Mouse (Mus musculus) liver, adult (tissue): ENCODE results near the gene Fastkd5.

Source experiments
- GATA4 ChIP-seq: IDR thresholded peaks from 2 replicates; pipeline ENCODE4 v1.6.1; 2014; ENCODE audit warnings: mild to moderate bottlenecking, low read length; ENCODE audit not compliant: insufficient replicate concordance

The Fastkd5 gene

DNA sequence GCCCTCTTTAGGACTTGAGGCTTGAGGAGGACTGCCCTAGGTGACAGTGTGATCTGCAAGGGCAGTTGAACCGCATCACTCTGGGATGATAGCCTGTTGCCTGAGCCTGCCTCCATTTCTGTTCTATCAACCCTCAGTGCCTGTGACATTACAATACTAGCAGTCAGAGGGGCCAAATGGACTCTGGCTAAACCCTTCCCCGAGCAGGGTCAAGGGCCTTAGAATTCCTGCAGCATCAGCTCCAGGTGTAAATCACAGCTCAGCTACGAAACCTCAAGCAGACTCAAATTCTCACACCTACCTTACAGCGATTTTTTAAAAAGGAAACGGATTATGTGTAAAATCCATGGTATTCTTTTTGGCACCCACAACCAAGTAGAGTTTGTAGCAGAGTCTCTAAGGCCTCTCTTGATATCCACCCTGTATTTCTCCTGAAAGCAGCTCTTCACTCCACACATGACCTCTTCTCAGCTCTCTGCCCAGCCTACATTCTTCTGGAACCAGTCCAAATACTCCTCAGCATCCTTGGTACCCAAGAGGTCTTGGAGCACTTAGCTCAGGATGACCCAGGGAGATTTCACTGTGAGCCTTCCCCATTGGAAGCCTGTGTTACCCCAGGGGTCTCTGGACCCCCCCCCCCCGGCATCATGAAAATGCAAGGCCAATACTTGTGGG, 11.7 kb upstream of the Fastkd5 start:
- TF ChIP-seq GATA4, result no peak

DNA sequence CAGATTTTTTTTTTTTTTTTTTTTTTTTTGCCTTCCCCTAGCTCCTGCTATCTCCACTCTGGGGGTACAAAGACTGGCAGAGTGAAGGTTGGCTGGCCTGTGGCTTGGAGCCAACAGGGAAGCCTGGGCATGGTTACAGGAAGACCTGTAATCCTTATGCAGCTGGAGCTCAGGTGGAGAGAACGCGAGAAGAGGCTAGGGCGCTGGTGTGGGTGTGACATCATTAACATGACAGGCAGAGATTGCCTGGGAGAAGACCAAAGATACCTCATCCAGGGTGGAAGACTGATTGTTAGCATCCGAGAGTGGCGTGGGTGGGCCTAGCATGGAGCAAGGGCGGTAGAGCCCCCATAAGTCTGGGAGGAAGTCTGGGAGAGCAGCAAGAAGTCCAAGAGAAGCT, 9.4 kb upstream of the Fastkd5 start:
- TF ChIP-seq GATA4, result no peak

DNA sequence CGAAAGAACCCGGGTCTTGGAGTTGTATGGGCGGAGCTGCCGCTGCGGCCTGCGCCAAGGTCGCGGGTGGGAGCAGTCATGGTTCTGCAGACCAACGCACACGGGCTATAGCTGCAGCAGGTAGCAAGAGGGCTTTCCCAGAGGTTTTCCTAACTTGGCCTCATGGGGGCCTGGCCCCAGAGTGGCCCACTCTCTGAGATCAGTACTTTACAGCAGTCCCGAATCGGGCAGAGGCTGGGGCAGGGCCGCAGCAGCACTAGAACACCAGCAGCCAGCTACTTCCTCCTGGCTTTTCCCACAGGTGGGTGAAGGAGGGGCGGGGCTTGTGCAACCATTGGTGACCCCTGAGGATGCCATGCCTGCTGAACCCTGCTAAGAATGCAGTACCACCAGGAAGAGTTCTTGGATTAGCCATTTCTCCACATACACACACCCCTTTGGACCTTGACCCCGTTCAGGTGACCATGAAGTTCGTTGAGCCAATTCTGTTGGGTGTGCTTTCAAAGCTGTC, 8.3 kb upstream of the Fastkd5 start:
- TF ChIP-seq GATA4, result no peak

DNA sequence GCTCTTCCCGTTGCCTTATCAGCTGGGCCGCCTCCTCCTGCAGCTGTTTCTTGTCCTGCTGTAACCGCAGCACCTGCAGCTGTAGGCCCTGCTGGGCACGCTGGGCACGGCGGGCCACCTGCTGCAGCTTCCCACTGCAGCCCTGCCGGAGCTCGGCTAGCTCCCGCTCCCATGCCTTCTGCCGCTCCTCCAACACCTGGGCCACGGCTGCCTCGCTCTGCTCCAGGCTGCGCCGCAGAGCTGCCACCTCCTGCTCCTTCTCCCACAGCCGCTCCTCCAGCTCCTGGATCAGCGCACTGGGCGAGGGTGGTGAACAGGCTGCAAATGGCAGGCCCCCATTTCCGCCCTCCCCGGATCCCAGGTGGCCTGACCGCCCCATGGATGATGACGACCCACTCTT, 6.0 kb upstream of the Fastkd5 start:
- no peak for TF ChIP-seq GATA4

DNA sequence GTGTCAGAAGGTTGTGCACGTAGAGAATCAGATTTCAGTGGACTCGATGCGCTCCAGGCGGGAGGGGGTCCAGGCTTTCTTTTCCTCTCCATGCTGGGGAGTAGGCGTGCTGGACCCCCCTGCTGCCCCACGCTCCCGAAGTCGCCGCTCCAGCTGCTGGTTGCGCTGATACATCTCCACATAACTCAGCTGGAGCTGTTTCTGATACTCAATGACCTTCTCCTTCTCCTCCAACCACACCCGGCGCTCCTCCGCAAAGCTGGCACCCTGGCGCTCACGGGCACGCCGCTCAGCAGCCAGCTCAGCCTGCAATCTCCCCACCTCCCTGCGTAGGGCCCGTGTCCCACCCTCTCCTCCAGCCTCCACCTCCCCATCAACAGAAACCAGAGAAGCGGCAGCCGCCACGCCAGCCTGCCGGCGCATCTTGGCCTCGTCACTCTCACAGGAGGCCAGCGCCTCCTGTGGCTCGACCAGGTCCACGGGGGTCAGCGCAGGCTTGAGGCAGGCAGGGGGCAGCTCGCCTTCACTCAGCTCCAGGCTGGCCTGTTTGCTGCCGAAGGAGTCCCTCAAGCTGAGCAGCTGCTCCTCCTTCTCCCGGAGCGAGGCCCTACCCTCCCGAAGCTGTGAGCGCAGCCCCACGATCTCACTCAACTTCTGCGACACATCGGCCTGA, 5.0 kb upstream of the Fastkd5 start:
- TF ChIP-seq GATA4, result no peak

DNA sequence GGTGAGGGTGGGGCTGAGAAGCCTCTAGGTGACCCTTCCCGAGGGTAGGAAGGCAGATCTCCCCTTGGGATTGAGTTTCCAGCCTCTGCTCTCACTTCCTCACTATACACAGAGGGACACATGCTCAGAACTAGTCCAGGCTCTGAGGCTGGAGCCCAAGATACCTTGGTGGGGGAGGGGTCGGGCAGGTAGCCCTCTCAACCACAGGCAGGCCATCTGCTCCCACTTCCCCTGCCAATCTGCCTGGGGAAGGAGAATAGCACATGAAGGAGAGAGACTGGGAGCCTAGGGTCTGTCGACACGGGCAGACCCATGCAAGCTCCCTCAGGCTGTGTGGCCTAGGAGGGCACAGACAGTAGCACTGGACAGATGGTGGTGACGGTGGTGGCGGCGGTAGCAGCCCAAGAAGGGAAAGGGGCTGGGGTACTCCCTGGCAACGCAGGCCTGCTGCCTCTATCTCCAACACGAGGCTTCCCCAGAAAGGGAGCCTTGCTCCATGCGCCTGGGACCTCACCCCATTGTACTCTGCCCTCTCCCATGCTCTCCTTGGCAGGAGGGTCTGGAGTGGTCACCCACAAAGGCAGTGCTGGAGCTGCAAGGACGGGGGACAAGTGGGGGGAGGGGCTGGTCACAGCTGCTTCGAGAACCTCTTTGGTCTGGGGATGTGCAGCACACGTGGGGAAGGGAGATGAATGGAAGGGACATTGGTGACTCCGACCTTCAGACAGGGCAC, 4.3 kb upstream of the Fastkd5 start:
- TF ChIP-seq GATA4, result no peak

DNA sequence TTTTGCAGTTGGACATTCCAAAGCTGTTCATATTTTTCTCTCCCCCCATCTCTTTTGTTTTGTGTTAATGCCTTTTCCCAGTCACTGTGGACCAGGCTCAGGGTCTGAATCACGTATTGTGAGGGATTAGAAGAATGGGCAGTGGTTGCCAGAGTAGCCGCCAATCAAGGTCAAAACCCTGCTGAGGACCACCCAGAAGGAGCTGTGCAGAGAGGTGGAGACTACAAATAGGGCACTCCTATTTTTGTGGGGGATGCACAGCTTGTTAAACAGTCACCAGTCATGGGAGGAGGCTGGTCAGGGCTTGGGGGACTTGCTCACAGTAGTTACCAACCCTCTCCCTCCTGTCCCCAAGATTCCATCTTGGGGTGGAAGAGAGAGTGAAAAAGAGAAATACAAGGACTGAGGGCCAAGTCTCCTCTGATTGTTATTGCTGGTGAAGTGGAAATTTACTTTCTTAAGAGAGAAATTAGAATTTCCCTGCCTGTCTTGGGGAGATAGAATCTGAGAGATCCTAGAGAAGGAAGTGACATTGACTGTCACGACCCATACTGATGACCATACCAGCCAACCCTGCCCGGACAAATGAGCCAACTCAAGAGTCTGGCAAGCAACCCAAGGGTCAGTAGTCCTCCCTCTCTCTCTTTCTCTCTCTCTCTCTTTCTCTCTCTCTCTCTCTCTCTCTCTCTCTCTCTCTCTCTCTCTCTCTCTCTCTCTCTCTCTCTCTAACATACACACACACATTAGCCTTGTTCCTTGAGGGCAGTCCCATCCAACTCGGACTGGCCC, 3.3 kb upstream of the Fastkd5 start:
- no peak for TF ChIP-seq GATA4

DNA sequence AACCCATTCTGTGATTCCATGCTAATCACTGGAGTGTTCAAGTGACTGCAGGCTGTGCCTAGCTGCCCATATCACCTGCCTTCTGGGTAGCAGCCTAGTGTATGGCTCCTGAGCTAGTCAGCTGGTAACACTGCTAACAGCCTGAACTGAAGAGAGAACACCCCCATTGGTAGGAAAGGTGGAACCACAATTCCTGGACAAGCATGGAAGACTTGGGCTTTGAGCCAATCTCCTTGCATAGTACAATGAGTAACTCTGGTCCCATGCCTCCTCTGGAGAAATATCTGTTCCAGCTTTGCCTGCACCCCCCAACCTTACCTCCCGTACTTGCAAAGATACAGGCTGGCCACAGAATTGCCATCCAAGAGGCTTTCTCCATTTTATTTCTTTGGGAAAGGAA, 2.6 kb upstream of the Fastkd5 start:
- TF ChIP-seq GATA4, result no peak

DNA sequence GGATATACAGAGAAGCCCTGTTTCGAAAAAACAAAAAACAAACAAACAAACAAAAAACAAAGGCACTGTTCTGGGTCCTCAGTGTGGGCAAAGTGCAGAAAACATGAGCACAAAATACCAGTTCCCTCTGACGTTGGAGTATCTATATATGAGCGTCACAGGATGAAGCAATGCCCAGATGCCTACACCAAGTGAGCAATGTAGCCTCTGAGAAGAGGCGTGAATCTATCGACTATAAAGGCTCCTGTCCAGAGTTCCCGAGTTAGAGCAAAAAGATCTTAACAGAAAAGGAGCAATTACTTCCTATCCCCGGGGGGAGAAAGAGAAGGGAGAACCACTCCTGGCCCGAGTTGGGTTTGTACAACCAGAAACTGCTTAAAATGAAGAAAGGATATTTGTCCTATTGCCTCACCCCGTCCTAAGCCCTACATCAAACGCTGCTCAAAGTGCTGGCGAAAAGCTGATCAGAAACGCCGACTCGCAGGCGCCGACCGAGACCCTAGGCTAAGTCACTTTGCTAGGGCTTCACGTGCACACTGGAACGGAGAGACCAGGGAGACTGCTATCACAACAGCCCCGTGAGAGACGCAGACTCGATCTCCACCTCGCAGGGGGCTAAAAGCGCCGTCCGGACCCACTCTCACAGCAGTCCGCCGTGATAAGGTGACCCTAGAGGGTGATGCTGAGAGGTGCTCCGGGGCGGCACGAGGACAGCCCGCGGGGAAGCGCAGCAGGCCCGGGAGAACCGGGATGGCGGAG, 568 bp downstream of the Fastkd5 start:
- TF ChIP-seq GATA4, result no peak

DNA sequence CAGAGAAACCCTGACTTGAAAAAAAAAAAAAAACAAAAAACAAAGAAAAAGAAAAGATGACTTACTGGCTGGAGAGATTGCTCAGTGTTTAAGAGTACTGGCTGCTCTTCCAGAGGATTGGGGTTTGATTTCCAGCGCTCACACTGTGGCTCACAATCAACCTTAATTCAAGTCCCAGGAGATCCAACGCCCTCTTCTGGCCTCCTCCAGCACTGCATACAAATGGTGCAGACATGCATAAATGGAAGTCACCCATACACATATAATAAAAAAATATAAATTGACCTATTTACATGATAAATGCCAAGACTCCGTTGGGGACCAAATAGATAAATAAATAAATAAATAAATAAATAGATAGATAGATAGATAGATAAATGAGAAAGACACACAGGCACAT, 1.4 kb downstream of the Fastkd5 start:
- TF ChIP-seq GATA4, result no peak

DNA sequence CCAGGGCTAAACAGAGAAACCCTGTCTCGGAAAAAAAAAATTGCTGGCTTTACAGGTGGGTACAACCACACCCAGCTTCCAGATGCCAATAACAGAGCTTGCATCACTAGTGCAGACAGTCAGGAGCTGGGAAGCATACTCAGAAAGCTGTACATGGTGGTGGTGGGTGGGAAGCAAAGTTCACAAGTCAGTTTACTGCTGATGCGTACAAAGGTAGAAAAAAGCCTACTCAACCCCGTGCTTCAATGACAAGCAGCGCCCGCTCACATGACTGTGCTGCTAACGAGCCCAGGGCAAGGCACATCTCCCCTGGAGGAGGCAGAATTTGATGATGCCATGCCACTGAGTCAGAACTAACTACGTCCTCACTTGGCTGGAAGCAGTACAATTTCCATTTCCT, 10.9 kb downstream of the Fastkd5 start:
- TF ChIP-seq GATA4, result no peak

DNA sequence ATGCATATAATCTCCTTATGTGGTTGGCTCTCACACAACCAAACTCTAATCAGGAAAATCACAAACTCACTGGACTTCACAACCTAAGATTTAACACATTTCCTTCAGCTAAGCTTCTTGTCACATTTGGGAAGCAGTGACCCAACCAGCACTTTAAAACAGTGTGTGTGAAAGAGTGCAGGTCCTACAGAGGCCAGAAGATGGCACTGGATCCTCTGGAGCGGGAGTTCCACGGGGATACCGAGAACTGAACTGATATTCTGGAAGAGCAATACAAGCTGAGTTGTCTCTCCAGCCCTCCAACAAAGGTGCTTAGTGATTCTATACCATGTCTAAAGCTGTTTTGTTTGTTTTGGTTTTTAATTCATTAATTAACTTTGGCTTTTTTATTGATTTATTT, 16.7 kb downstream of the Fastkd5 start:
- TF ChIP-seq GATA4, result no peak

DNA sequence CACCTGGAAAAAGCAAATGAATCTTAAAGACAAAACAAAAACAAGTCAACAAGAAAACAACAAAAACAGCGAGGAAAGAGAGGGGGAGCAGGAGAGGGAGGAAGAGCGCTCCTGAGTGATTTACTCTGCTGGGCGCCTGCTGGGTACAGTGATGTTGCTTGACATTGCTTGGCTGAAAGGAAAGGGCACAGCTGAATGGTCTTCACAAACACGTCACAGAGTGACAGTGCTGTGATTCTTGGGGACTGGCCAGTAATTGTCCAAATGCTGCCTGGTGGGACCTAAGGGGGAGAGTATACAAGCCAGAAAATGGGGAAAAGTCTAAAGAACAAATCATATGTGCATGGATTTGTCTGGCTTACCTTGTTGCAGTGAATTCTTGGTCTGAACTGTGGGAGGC, 27.6 kb downstream of the Fastkd5 start:
- TF ChIP-seq GATA4, result no peak

DNA sequence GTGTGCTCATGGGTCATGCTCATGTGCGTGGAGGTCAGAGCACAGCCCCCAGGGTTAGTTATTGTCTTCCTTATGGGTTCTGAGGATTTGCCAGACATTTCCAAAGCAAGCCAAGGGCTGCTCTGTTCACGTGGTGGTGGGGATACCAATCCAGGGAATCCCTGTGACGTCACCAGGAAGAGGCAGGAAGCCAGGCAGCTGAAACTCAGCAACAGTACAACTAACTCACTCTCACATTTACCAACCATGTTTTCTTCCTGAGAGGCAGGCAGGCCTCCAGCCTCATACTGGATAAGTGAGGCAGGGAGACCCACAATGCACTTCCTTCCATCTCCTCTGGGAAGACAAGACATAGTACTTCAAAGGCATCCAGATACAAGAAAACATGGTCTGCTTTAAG, 31.4 kb downstream of the Fastkd5 start:
- TF ChIP-seq GATA4, result no peak

DNA sequence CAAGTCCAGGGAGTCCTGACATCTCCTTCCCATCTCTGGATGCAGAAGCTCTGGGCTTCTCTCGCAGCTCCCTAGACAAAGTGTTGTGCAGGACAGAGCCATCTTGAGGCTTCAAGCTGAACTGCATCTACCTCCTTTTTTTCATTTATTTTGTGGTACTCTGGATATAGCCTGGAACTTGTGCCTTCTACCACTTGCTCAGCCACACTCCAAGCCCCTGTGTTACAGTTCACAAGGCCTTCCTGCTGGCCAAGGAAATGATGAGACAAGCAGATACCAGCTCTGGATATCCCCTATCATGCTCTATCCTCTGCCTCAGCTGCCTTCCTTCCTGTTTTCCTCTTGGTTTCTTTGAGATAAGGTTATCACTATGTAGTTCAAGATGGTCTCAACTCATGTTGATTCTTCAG, 32.2 kb downstream of the Fastkd5 start:
- TF ChIP-seq GATA4, result peak; percentile 60; the same call in 1 of the 2 replicates
